Mouse (Mus musculus) erythroid progenitor cell, adult 5-6 weeks (primary cell): Measurements from ENCODE around the gene Rnf130. TPM values are rescaled to one million over a fixed set of nuclear protein-coding genes. Genes with fewer than 3 reads are reported as not detected.
"Not testable (repeated sequence)": the region's sequence is repeated elsewhere in the genome, so short reads cannot be mapped to it uniquely, and the experiment has no call there.

ENCODE experiments used
- ATAC-seq: replicated peaks from 2 replicates; pipeline ENCODE4 v1.8.0; 2016; ENCODE audit warnings: moderate number of reproducible peaks, mild to moderate bottlenecking, moderate TSS enrichment, inconsistent platforms; ENCODE audit not compliant: poor library complexity, low FRiP score, severe bottlenecking
- total RNA-seq, 2 experiments: library from RNA; stranded (forward) in 1 of 2; stranded (reverse) in 1 of 2; fragments of 150-400 nt in 1 of 2; fragments of 186-747, 209-891 nt in 1 of 2; gene quantifications; 2 replicates each; pipeline versions ENCODE4 v1.2.3 to v1.2.4; 2015 to 2017; ENCODE audit warnings: low replicate concordance in 2 of 2

Gene Rnf130
- total RNA-seq, 2 experiments from 2014 or later: 48.2 to 64.6 TPM

- ATAC-seq: no peak
Observed at GRCm38 (mm10) chr11:50073830-50074229, 48.7 kb downstream of the Rnf130 start.

- no peak for ATAC-seq
Observed at GRCm38 (mm10) chr11:50076756-50077155, 51.6 kb downstream of the Rnf130 start.

- no peak for ATAC-seq
Observed at GRCm38 (mm10) chr11:50081365-50082190, 56.4 kb downstream of the Rnf130 start.

GRCm38 (mm10) chr11:50086211-50086610, 61.1 kb downstream of the Rnf130 start:
- no peak for ATAC-seq

GRCm38 (mm10) chr11:50089840-50090239, 64.7 kb downstream of the Rnf130 start:
- no peak for ATAC-seq

- no peak for ATAC-seq
Observed at GRCm38 (mm10) chr11:50090982-50091675, 66.0 kb downstream of the Rnf130 start.

GRCm38 (mm10) chr11:50091681-50092080, 66.5 kb downstream of the Rnf130 start:
- ATAC-seq: no peak

- no peak for ATAC-seq
Observed at GRCm38 (mm10) chr11:50095661-50096060, 70.5 kb downstream of the Rnf130 start.

GRCm38 (mm10) chr11:50097091-50097490, 71.9 kb downstream of the Rnf130 start:
- ATAC-seq: no peak

GRCm38 (mm10) chr11:50098961-50099481, 73.9 kb downstream of the Rnf130 start:
- no peak for ATAC-seq

GRCm38 (mm10) chr11:50099692-50100091, 74.5 kb downstream of the Rnf130 start:
- ATAC-seq: no peak

- ATAC-seq: no peak
Observed at GRCm38 (mm10) chr11:50100548-50101307, 75.6 kb downstream of the Rnf130 start.

GRCm38 (mm10) chr11:50101962-50102361, 76.8 kb downstream of the Rnf130 start:
- ATAC-seq: not testable (repeated sequence)

- no peak for ATAC-seq
Observed at GRCm38 (mm10) chr11:50104016-50104415, 78.9 kb downstream of the Rnf130 start.

- no peak for ATAC-seq
Observed at GRCm38 (mm10) chr11:50105237-50105636, 80.1 kb downstream of the Rnf130 start.

- ATAC-seq: no peak
Observed at GRCm38 (mm10) chr11:50106024-50106423, 80.9 kb downstream of the Rnf130 start.

- no peak for ATAC-seq
Observed at GRCm38 (mm10) chr11:50108823-50109244, 83.7 kb downstream of the Rnf130 start.

GRCm38 (mm10) chr11:50114329-50114728, 89.2 kb downstream of the Rnf130 start:
- peak; percentile 96 for ATAC-seq

GRCm38 (mm10) chr11:50122631-50123081, 97.5 kb downstream of the Rnf130 start:
- no peak for ATAC-seq

- ATAC-seq: no peak
Observed at GRCm38 (mm10) chr11:50127781-50128180, 102.6 kb downstream of the Rnf130 start.
